Mouse (Mus musculus) bone marrow, adult 2 months (tissue): ENCODE measurements around the gene Zfp715.

Experiments
- CTCF ChIP-seq: fragments of 200-500 bp; IDR thresholded peaks from 2 replicates; pipeline ENCODE4 v1.5.1; 2011; ENCODE audit warnings: low read length, control low read depth; ENCODE audit not compliant: control insufficient read depth, insufficient read depth
- POLR2A ChIP-seq: fragments of 200-500 bp; IDR thresholded peaks from 2 replicates; pipeline ENCODE4 v1.6.1; 2011; ENCODE audit warnings: low read depth, mild to moderate bottlenecking, control low read depth, low read length, borderline replicate concordance; ENCODE audit not compliant: control insufficient read depth

GRCm38 (mm10) chr7:43313013-43313428, at the start of gene Zfp715:
- TF ChIP-seq CTCF (no peak), POLR2A (no peak; the same call in 1 of the 2 replicates)
